Mouse (Mus musculus) lung, embryonic 14.5 days (tissue): Measurements from ENCODE around the gene Naip5. TPM values are rescaled to one million over a fixed set of nuclear protein-coding genes. Genes with fewer than 3 reads are reported as not detected.
"Not testable (repeated sequence)": the region's sequence is repeated elsewhere in the genome, so short reads cannot be mapped to it uniquely, and the experiment has no call there.

Experiments
- ATAC-seq: fragments of 200-750 bp; cut with Nextera tagmentation; 2 replicates; pipeline ENCODE4 v1.8.0; 2017; ENCODE audit warnings: mild to moderate bottlenecking, moderate TSS enrichment, moderate library complexity; ENCODE audit not compliant: insufficient read depth
- DNase-seq: peaks from one replicate; pipeline ENCODE4 v3.0.0-alpha.2; 2015
- H3K27ac ChIP-seq: fragments of 300-500 bp; sonication (generic); 2 replicates; pipeline ENCODE4 v1.5.1; 2014; ENCODE audit warnings: low read depth, mild to moderate bottlenecking, moderate library complexity
- H3K27me3 ChIP-seq: fragments of 300-500 bp; sonication (generic); 2 replicates; pipeline ENCODE4 v1.6.1; 2014; ENCODE audit warnings: low read length, control low read depth; ENCODE audit not compliant: insufficient read depth
- H3K36me3 ChIP-seq: fragments of 300-500 bp; sonication (generic); 2 replicates; pipeline ENCODE4 v1.6.1; 2014; ENCODE audit warnings: control low read depth; ENCODE audit not compliant: insufficient read depth
- H3K4me1 ChIP-seq: fragments of 300-500 bp; sonication (generic); 2 replicates; pipeline ENCODE4 v1.6.1; 2014; ENCODE audit warnings: antibody characterized with exemption, control low read depth; ENCODE audit not compliant: insufficient read depth
- H3K4me2 ChIP-seq: fragments of 300-500 bp; sonication (generic); 2 replicates; pipeline ENCODE4 v1.6.1; 2014; ENCODE audit warnings: mild to moderate bottlenecking
- H3K4me3 ChIP-seq: fragments of 300-500 bp; sonication (generic); 2 replicates; pipeline ENCODE4 v1.5.1; 2014; ENCODE audit warnings: low read depth, low read length
- H3K9ac ChIP-seq: fragments of 300-500 bp; sonication (generic); 2 replicates; pipeline ENCODE4 v1.6.1; 2014
- H3K9me3 ChIP-seq: fragments of 300-500 bp; sonication (generic); 2 replicates; pipeline ENCODE4 v1.6.1; 2016; ENCODE audit warnings: low read depth, low read length, control low read depth
- CTCF ChIP-seq: IDR thresholded peaks from 2 replicates; pipeline ENCODE4 v1.5.1; 2016; ENCODE audit warnings: antibody characterized with exemption, low read depth
- WGBS: fragments of 180-500 bp; shearing (Covaris S2); extraction: QIAGEN DNeasy Blood & Tissue Kit; methylation state at CpG from one replicate; pipeline ENCODE4 v1.1.7; 2014; 5-methylcytosine and 5-hydroxymethylcytosine counted together
- polyA plus RNA-seq: library from polyadenylated mRNA; unstranded; fragments of >200 nt; fragmentation: Nextera tagmentation; extraction: Ambion mirVana; gene quantifications from 2 replicates; pipeline ENCODE4 v1.2.1, GENCODE M21; 2014

Gene Naip5
- 0.28 TPM in 2 replicates for polyA plus RNA-seq

DNA sequence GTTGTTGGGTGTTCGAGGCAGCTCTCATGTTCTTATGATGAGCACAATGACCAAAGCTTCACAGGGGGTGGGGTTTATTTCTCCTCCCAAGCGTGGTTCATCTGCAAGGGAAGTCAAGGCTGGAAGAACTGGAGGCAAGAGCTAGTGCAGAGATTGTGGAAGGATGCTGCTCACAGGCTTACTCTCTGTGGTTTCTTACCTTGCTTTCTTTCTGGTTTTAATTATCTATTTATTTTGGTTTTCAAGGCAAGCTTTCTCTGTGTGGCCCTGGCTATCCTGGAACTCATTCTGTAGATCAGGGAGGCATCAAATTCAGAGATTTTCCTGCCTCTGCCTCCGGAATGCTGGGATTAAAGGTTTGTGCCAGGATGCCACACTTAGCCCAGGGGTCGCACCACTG, at the start of gene Naip5:
TSS of gene Naip5 (minus strand) at position 101 of the 400 bp plus-strand sequence.
- DNase-seq, H3K4me1 ChIP-seq, H3K4me2 ChIP-seq, H3K9me3 ChIP-seq, H3K36me3 ChIP-seq, H3K27me3 ChIP-seq, H3K4me3 ChIP-seq, H3K27ac ChIP-seq, ATAC-seq, H3K9ac ChIP-seq: not testable (repeated sequence)
- WGBS: 70% methylated on average over 4 of the region's 4 CpGs

DNA sequence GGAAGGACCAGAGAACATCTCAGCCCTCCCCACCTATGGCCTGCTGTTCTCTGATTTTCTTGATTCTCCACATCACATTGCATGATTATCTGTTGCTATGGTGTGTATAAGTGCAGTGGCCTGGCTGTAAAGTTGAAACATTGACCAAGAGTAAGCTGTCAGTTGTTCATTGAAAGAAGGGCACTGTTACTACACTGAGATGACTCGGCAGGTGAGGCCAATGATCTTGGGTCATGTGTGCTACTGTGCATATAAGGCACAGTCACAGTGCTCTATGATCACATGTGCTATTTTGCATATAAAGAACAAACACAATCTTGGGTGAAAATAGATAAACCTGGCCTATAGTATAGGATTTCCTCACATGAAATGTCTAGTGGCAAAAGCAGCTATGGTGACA, 38.5 kb upstream of the Naip5 start:
- no peaks in the 10 kb centered on the region for H3K27me3 ChIP-seq
- 86% methylated on average over 1 of the region's 1 CpGs for WGBS
- no peak overlapping the region for H3K27ac ChIP-seq
- DNase-seq (no peak), ATAC-seq (no peak)
- TF ChIP-seq CTCF: no peak
- H3K9me3 ChIP-seq: no peaks in the 10 kb centered on the region
- H3K4me3 ChIP-seq: no peak overlapping the region
- no peaks in the 10 kb centered on the region for H3K4me1 ChIP-seq
- no peaks in the 10 kb centered on the region for H3K36me3 ChIP-seq
- H3K9ac ChIP-seq: no peak overlapping the region
- no peak overlapping the region for H3K4me2 ChIP-seq

DNA sequence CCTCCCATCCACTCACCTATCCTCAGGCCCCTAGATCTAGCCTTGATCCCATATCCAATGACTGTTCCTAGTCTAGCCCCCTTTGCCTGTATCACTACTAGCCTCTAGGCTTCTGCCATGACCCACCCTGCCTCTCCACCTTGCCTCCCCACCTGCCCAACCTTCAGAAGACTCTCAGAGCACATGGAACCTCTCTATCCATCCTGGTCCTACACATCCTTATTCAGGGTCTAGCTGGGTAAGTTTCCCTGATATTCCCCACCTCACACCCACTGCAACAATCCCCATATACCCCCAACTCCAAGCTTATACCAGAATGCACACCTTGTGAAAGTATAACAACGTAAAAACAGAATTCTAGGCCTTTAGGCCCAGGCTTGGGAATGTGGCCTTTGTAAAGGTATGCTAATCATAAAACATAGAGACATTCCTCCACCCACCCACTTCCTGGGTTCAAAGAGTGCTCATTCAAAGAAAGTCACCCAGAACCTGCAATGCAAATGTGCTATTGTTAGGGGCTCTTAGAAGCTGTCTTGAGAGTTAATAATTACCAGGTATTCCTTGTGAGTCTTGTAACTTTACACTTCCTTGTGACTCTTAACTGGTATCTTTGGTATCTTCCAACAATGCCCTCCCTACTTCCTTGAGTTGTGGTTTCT, 25.5 kb upstream of the Naip5 start:
- H3K36me3 ChIP-seq, H3K4me2 ChIP-seq, DNase-seq, H3K27me3 ChIP-seq, H3K4me3 ChIP-seq, H3K9ac ChIP-seq, H3K9me3 ChIP-seq, H3K27ac ChIP-seq, ATAC-seq, H3K4me1 ChIP-seq: not testable (repeated sequence)
- WGBS: no CpG with 5 or more reads among the region's 1 CpGs

DNA sequence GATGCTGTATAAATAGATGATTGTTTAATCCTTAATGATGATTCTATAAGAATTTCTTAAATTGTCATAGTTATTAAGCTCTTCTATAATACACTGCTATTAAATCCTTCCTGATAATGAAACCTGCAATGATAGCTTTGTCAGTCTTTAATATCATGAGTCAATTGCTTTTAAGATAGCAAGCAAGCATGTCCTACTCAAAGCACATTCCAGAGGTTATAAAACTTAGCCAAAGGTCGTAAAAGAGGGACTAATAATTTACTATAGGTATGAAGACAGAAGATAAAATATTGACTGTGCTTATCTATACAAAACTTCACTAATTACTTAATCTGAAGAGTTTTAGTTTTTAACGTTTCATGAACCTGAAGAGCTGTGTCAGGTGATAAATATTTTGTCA, 10.9 kb upstream of the Naip5 start:
- H3K9ac ChIP-seq, DNase-seq, H3K36me3 ChIP-seq, H3K9me3 ChIP-seq, H3K27ac ChIP-seq, ATAC-seq, H3K4me3 ChIP-seq, H3K4me2 ChIP-seq, H3K27me3 ChIP-seq, H3K4me1 ChIP-seq: not testable (repeated sequence)
- WGBS: 28% methylated on average over 2 of the region's 2 CpGs

DNA sequence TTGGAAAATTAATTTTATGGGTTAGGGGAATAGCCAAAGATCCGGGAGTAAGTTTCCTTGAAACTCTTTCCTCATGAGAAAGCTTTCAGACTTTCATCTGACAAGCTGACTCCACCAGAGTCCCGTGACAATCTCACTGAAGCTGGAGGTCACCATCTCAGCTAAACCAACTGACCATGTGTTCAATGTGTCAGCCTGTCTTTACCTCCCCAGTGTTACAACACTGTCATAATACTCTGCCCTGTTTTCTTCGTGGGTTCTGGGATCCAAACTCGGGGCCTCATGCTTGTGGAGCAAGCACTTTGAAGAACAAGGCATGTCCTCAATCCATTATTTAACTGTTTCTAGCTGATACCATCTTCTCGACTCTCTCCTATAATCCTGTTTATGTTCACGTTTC, 9.8 kb upstream of the Naip5 start:
- H3K9ac ChIP-seq, H3K4me1 ChIP-seq, ATAC-seq, H3K27ac ChIP-seq, H3K9me3 ChIP-seq, H3K4me3 ChIP-seq, H3K27me3 ChIP-seq, H3K36me3 ChIP-seq, DNase-seq, H3K4me2 ChIP-seq: not testable (repeated sequence)
- WGBS: 70% methylated on average over 5 of the region's 6 CpGs

DNA sequence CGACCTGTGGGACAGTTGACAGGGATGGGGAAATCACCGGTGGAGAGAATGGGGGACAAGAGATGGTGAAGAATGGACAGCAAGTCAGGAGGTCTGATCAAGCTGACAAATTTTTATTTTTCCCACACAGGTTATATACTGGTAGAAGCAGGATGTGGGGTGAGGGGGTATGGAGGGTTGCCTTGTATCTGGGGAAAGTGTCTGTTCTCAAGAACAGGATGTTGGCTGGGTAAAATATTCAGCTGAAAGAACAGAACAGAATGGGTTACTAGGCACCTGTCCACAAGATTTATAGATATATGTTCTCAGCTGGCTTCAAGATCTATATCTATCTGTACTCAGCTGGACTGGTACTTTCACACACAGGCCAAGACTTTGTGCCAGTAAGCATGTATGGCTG, 5.8 kb upstream of the Naip5 start:
- not testable (repeated sequence) for H3K27me3 ChIP-seq, H3K4me1 ChIP-seq, H3K4me3 ChIP-seq, H3K36me3 ChIP-seq, H3K27ac ChIP-seq, H3K4me2 ChIP-seq, ATAC-seq, H3K9ac ChIP-seq, DNase-seq, H3K9me3 ChIP-seq
- WGBS: 87% methylated on average over 2 of the region's 2 CpGs

DNA sequence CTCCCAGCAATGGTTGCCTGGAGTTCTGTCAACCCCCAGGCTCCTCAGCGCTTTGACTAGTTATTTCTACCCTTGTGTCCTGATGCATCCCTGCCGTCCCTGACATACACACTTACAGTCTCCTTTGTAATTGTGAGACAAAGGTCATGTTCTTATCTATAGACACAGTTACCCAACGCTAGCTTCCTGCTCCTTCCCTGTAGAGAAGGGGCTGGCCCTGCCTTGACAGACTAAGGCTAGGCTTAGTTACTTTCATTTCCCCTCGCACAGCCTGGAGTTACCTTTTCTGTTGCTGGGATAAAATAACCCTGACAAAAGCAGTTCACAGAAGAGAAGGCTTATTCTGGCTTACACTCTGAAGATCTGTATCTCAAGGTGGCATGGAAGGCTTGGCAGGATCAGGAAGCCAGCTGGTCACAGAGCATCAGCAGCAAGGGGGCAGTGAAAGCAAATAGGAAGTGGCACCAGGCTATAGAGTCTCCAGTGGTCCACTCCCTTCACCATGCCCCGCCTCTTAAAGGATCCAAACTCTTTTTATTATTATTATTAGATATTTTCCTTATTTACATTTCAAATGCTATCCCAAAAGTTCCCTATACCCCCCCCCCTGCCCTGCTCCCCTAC, 885 bp upstream of the Naip5 start:
- not testable (repeated sequence) for H3K27ac ChIP-seq, DNase-seq, H3K4me1 ChIP-seq, H3K9ac ChIP-seq, ATAC-seq, H3K9me3 ChIP-seq, H3K4me3 ChIP-seq, H3K36me3 ChIP-seq, H3K27me3 ChIP-seq, H3K4me2 ChIP-seq
- WGBS: 57% methylated on average over 5 of the region's 5 CpGs

DNA sequence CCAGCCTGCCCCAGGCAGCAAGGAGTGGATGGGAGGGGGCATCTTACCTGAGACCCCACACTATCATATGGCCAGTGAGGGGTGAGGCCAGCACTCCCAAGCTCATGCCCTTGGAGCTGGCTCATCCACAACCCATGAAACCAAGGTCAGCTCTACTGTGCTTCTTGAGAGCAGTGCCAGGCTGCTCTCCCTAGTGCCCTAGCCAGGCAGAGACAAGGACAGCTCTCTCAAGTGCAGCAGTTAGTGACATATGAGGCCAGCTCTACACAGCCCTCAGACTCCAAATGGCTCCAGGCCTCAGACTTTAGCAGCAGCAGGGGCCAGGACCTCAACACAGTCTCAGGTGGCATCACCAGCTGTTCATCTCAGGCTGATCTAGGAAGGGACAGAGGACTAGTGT, 2.4 kb downstream of the Naip5 start:
- H3K9ac ChIP-seq: no peak overlapping the region
- ATAC-seq (no peak), DNase-seq (no peak)
- H3K27me3 ChIP-seq: no peaks in the 10 kb centered on the region
- H3K4me2 ChIP-seq: no peak overlapping the region
- H3K36me3 ChIP-seq: no peaks in the 10 kb centered on the region
- no peak overlapping the region for H3K27ac ChIP-seq
- H3K4me3 ChIP-seq: no peak overlapping the region
- TF ChIP-seq CTCF: no peak
- H3K9me3 ChIP-seq: no peaks in the 10 kb centered on the region
- H3K4me1 ChIP-seq: no peaks in the 10 kb centered on the region

DNA sequence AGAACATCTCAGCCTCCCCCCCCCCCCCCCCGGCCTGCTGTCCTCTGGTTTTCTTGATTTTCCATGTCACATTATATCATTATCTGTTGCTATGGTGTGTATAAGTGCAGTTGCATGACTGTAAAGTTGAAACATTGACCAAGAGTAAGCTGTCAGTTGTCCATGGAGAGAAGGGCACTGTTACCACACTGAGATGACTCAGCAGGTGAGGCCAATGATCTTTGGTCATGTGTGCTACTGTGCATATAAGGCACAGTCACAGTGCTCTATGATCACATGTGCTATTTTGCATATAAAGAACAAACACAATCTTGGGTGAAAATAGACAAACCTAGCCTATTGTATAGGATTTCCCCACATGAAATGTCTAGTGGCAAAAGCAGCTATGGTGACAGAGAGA, 32.4 kb downstream of the Naip5 start:
- not testable (repeated sequence) for H3K4me3 ChIP-seq, DNase-seq, H3K9ac ChIP-seq, H3K27me3 ChIP-seq, H3K4me1 ChIP-seq, H3K9me3 ChIP-seq, H3K4me2 ChIP-seq, H3K27ac ChIP-seq, H3K36me3 ChIP-seq, ATAC-seq
- 100% methylated on average over 1 of the region's 1 CpGs for WGBS
